Mouse (Mus musculus): ENCODE measurements around the gene Tmem159. TPM values are rescaled to one million over a fixed set of nuclear protein-coding genes. Genes with fewer than 3 reads are reported as not detected.

The Tmem159 gene
- polyA plus RNA-seq, 1 experiment from 2014 or later: 40.4 TPM

- no peak overlapping the region for H3K4me2 ChIP-seq (replicated peaks; ENCODE audit: low read depth, low read length)
- H3K9ac ChIP-seq (replicated peaks; ENCODE audit: low read length): no peak overlapping the region
- WGBS: 17% methylated on average over 5 of the region's 5 CpGs
- no peaks in the 10 kb centered on the region for H3K36me3 ChIP-seq (ENCODE audit: insufficient read depth, low read length)
- H3K4me3 ChIP-seq (ENCODE audit: low read length): no peak overlapping the region
- H3K27me3 ChIP-seq (ENCODE audit: insufficient read depth, low read length): no peaks in the 10 kb centered on the region
- H3K27ac ChIP-seq (ENCODE audit: low read length): peak overlapping the region; percentile 70
- peaks cover 26% of the 10 kb centered on the region for H3K4me1 ChIP-seq (ENCODE audit: insufficient read depth, low read length)
- ATAC-seq (ENCODE audit: low FRiP score, low TSS enrichment): peak; percentile 52
- no peaks in the 10 kb centered on the region for H3K9me3 ChIP-seq (ENCODE audit: low read length)
Observed at GRCm38 (mm10) chr7:120126976-120127685, 25.0 kb downstream of the Tmem159 start.

DNA sequence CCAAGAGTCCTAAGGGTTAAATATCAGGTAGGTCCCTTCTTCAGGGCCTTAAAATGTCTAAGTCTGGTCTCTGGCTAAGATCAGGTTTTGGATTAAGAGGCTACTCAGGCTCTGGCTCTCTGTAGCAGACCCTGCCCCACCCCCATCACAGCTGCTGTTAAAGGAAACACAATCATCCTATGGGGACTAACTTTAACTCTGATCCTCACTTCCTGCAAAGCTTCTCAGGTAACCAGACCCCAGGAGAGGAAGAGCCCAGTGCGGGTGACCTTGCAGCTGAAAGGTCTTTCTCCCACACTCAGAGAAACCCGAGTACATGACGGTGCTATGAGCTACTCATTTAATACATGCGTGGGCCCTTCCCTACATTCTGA is 25.5 kb downstream of the Tmem159 start:
- 18% methylated on average over 4 of the region's 4 CpGs for WGBS
- peak overlapping the region; percentile 70 for H3K27ac ChIP-seq (ENCODE audit: low read length)
- no peak overlapping the region for H3K4me3 ChIP-seq (ENCODE audit: low read length)
- peaks cover 26% of the 10 kb centered on the region for H3K4me1 ChIP-seq (ENCODE audit: insufficient read depth, low read length)
- no peak overlapping the region for H3K4me2 ChIP-seq (replicated peaks; ENCODE audit: low read depth, low read length)
- H3K9me3 ChIP-seq (ENCODE audit: low read length): no peaks in the 10 kb centered on the region
- ATAC-seq (ENCODE audit: low FRiP score, low TSS enrichment): peak; percentile 79
- H3K9ac ChIP-seq (replicated peaks; ENCODE audit: low read length): no peak overlapping the region
- H3K27me3 ChIP-seq (ENCODE audit: insufficient read depth, low read length): no peaks in the 10 kb centered on the region
- no peaks in the 10 kb centered on the region for H3K36me3 ChIP-seq (ENCODE audit: insufficient read depth, low read length)

DNA sequence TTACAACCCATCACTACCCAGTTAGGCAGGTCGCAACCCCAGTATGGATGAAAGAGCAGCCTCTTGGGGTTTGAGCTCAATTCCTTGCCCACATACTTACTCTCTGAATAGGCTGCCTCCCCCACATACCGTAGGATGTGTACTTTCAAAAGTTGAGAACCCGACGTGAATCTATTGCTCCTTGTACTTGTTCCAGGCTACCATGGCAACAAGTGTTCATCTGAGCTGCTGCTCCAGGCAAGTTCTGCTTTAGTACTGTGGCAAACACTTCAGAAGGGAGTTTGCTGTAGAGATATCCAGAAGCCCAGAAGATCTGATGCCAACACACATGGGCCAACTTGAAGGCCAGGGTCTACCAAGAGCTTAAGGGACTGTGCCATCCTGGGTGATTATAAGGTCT is 26.8 kb downstream of the Tmem159 start:
- H3K27ac ChIP-seq (ENCODE audit: low read length): peak overlapping the region; percentile 67
- 44% methylated on average over 4 of the region's 4 CpGs for WGBS

GRCm38 (mm10) chr7:120142743-120143142 is 40.6 kb downstream of the Tmem159 start:
- Histone ChIP-seq H3K4me3 (ENCODE audit: low read length) (no peak overlapping the region), H3K4me1 (ENCODE audit: insufficient read depth, low read length) (no peaks in the 10 kb centered on the region), H3K27me3 (ENCODE audit: insufficient read depth, low read length) (no peaks in the 10 kb centered on the region), H3K4me2 (replicated peaks; ENCODE audit: low read depth, low read length) (no peak overlapping the region), H3K36me3 (ENCODE audit: insufficient read depth, low read length) (no peaks in the 10 kb centered on the region), H3K9ac (replicated peaks; ENCODE audit: low read length) (no peak overlapping the region), H3K27ac (ENCODE audit: low read length) (no peak overlapping the region), H3K9me3 (ENCODE audit: low read length) (no peaks in the 10 kb centered on the region)
- WGBS: 89% methylated on average over 1 of the region's 1 CpGs
- ATAC-seq (ENCODE audit: low FRiP score, low TSS enrichment): no peak

More for the DNA sequence above, 26.8 kb downstream of the Tmem159 start:
- Histone ChIP-seq H3K4me3 (ENCODE audit: low read length) (no peak overlapping the region), H3K9ac (replicated peaks; ENCODE audit: low read length) (no peak overlapping the region), H3K36me3 (ENCODE audit: insufficient read depth, low read length) (no peaks in the 10 kb centered on the region), H3K9me3 (ENCODE audit: low read length) (no peaks in the 10 kb centered on the region), H3K4me2 (replicated peaks; ENCODE audit: low read depth, low read length) (no peak overlapping the region), H3K27me3 (ENCODE audit: insufficient read depth, low read length) (no peaks in the 10 kb centered on the region), H3K4me1 (ENCODE audit: insufficient read depth, low read length) (peaks cover 26% of the 10 kb centered on the region)
- no peak for ATAC-seq (ENCODE audit: low FRiP score, low TSS enrichment)

GRCm38 (mm10) chr7:120145191-120145590 is 43.0 kb downstream of the Tmem159 start, which contains the start of gene Zp2:
Zp2 (minus strand) TSS chr7:120145291.
- no peak for ATAC-seq (ENCODE audit: low FRiP score, low TSS enrichment)
- no peaks in the 10 kb centered on the region for H3K4me1 ChIP-seq (ENCODE audit: insufficient read depth, low read length)
- 80% methylated on average over 9 of the region's 9 CpGs for WGBS

DNA sequence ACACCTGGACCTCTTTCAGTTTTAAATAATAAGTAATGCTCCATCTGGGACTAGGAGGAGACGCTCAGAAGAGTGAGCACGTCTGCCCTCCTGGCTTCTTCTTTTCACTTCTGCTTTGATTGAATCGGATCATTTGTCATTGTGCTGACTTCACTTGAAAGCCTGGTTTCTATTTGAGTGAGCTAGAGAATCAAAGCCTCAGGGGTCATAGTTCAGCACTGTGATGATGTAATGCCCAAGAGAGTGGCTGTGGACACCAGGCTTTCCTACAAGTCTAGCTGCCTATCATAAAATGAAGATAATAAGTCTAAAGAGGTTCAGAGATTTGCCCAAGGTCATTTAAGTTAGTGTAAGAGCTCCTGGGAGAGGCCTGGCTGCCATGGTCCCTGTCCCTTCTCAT is 48.1 kb downstream of the Tmem159 start:
- H3K4me2 ChIP-seq (replicated peaks; ENCODE audit: low read depth, low read length): no peak overlapping the region
- H3K4me1 ChIP-seq (ENCODE audit: insufficient read depth, low read length): no peaks in the 10 kb centered on the region
- no peaks in the 10 kb centered on the region for H3K27me3 ChIP-seq (ENCODE audit: insufficient read depth, low read length)
- H3K9me3 ChIP-seq (ENCODE audit: low read length): no peaks in the 10 kb centered on the region
- no peak for ATAC-seq (ENCODE audit: low FRiP score, low TSS enrichment)
- H3K9ac ChIP-seq (replicated peaks; ENCODE audit: low read length): no peak overlapping the region
- no peak overlapping the region for H3K27ac ChIP-seq (ENCODE audit: low read length)
- 30% methylated on average over 3 of the region's 3 CpGs for WGBS
- H3K36me3 ChIP-seq (ENCODE audit: insufficient read depth, low read length): no peaks in the 10 kb centered on the region
- no peak overlapping the region for H3K4me3 ChIP-seq (ENCODE audit: low read length)

More at GRCm38 (mm10) chr7:120145191-120145590, 43.0 kb downstream of the Tmem159 start, which contains the start of gene Zp2:
- no peak within 1 kb of the TSS for H3K9ac ChIP-seq (replicated peaks; ENCODE audit: low read length)
- H3K27ac ChIP-seq (ENCODE audit: low read length): no peak within 1 kb of the TSS
- H3K4me3 ChIP-seq (ENCODE audit: low read length): no peak within 1 kb of the TSS
- no peak within 1 kb of the TSS for H3K4me2 ChIP-seq (replicated peaks; ENCODE audit: low read depth, low read length)
- H3K9me3 ChIP-seq (ENCODE audit: low read length): no peaks in the 10 kb centered on the region
- H3K27me3 ChIP-seq (ENCODE audit: insufficient read depth, low read length): no peaks in the 10 kb centered on the region
- H3K36me3 ChIP-seq (ENCODE audit: insufficient read depth, low read length): no peaks in the 10 kb centered on the region

DNA sequence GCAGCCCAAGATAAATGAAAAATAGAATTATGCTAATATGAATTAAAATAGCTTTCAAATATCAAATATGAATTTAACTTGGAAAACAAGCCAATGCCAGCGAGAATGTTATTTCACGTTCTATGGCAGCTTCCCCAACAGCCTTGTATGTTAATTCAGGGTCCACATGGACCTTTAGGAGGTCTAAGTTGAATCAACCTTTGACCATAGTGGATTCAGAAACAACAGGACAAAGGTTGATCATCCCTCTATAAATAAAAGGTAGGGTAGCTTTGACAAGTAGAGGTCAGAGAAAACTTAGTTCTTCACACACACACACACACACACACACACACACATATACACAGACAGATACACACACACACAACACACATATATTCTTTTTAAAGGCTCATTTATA is 48.7 kb downstream of the Tmem159 start:
- no peak for ATAC-seq (ENCODE audit: low FRiP score, low TSS enrichment)
- Histone ChIP-seq H3K27me3 (ENCODE audit: insufficient read depth, low read length) (no peaks in the 10 kb centered on the region), H3K4me3 (ENCODE audit: low read length) (no peak overlapping the region), H3K4me2 (replicated peaks; ENCODE audit: low read depth, low read length) (no peak overlapping the region), H3K4me1 (ENCODE audit: insufficient read depth, low read length) (no peaks in the 10 kb centered on the region), H3K9ac (replicated peaks; ENCODE audit: low read length) (no peak overlapping the region), H3K36me3 (ENCODE audit: insufficient read depth, low read length) (no peaks in the 10 kb centered on the region), H3K27ac (ENCODE audit: low read length) (no peak overlapping the region), H3K9me3 (ENCODE audit: low read length) (no peaks in the 10 kb centered on the region)
- 76% methylated on average over 2 of the region's 2 CpGs for WGBS

DNA sequence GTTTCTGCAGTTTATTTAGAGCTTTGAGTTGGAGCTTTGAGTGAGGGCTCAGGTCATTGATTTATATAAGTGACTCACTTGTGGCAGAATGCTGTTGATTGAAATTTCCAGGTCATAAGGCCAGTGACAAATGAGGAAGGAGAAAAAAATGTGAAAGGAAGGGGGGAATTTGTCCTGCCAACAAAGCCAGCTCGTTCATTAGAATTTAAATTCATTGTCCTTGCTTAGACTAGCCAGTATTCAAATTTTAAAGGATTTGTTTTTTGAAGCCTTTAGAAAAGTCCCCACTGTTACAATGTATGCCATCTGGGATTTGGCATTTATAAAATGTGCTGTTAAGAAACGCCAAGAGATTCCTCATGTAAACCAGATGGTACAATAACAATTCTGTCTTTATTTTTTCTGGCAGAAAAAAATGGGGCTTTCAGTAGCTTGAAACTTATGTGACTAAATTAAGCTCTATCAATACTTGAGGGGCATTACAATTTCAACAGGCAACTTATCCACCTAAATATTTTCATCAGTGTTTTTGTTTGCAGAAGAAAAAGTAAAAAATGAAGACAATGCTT is 54.8 kb downstream of the Tmem159 start:
- no peak overlapping the region for H3K27ac ChIP-seq (ENCODE audit: low read length)
- 45% methylated on average over 2 of the region's 2 CpGs for WGBS
- ATAC-seq (ENCODE audit: low FRiP score, low TSS enrichment): no peak
- H3K4me3 ChIP-seq (ENCODE audit: low read length): no peak overlapping the region
- no peak overlapping the region for H3K9ac ChIP-seq (replicated peaks; ENCODE audit: low read length)
- H3K9me3 ChIP-seq (ENCODE audit: low read length): no peaks in the 10 kb centered on the region
- 0 out of 2 replicates have a peak, but pooled peaks cover 3% of the 10 kb centered on the region for H3K4me1 ChIP-seq (ENCODE audit: insufficient read depth, low read length)
- no peak overlapping the region for H3K4me2 ChIP-seq (replicated peaks; ENCODE audit: low read depth, low read length)
- H3K27me3 ChIP-seq (ENCODE audit: insufficient read depth, low read length): no peaks in the 10 kb centered on the region
- no peaks in the 10 kb centered on the region for H3K36me3 ChIP-seq (ENCODE audit: insufficient read depth, low read length)

DNA sequence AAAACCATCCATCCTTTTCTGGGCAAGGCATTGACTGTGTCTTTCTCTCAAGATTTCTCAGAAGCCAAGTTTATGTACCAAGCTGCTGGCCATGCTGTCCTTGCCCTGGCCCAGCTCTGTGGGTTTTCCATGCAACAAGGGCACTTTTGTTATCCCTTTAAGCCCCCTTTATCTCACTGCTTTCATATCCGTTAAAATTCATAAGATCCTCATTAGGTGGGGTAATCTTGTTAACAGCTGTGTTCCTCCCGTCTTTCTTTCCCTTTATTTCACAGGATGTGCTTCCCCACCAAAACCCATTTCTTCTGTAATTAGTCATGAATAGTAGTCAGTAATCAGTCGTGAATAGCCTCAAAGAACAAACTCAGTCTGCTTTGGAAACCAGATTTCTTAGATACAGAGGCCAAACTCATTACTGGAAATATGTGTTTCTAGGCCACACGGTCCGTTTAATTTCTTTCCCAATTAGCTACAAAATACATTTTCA is 55.5 kb downstream of the Tmem159 start:
- no peak overlapping the region for H3K4me2 ChIP-seq (replicated peaks; ENCODE audit: low read depth, low read length)
- H3K4me3 ChIP-seq (ENCODE audit: low read length): no peak overlapping the region
- H3K27me3 ChIP-seq (ENCODE audit: insufficient read depth, low read length): no peaks in the 10 kb centered on the region
- H3K36me3 ChIP-seq (ENCODE audit: insufficient read depth, low read length): no peaks in the 10 kb centered on the region
- ATAC-seq (ENCODE audit: low FRiP score, low TSS enrichment): no peak
- H3K27ac ChIP-seq (ENCODE audit: low read length): no peak overlapping the region
- H3K4me1 ChIP-seq (ENCODE audit: insufficient read depth, low read length): 0 out of 2 replicates have a peak, but pooled peaks cover 3% of the 10 kb centered on the region
- 55% methylated on average over 5 of the region's 5 CpGs for WGBS
- H3K9ac ChIP-seq (replicated peaks; ENCODE audit: low read length): no peak overlapping the region
- H3K9me3 ChIP-seq (ENCODE audit: low read length): no peaks in the 10 kb centered on the region

- H3K4me3 ChIP-seq (ENCODE audit: low read length): no peak overlapping the region
- 0 out of 2 replicates have a peak, but pooled peaks cover 3% of the 10 kb centered on the region for H3K4me1 ChIP-seq (ENCODE audit: insufficient read depth, low read length)
- H3K4me2 ChIP-seq (replicated peaks; ENCODE audit: low read depth, low read length): no peak overlapping the region
- no peaks in the 10 kb centered on the region for H3K27me3 ChIP-seq (ENCODE audit: insufficient read depth, low read length)
- no peak overlapping the region for H3K9ac ChIP-seq (replicated peaks; ENCODE audit: low read length)
- ATAC-seq (ENCODE audit: low FRiP score, low TSS enrichment): no peak
- H3K36me3 ChIP-seq (ENCODE audit: insufficient read depth, low read length): no peaks in the 10 kb centered on the region
- no peaks in the 10 kb centered on the region for H3K9me3 ChIP-seq (ENCODE audit: low read length)
- WGBS: 47% methylated on average over 4 of the region's 4 CpGs
- H3K27ac ChIP-seq (ENCODE audit: low read length): no peak overlapping the region
Observed at GRCm38 (mm10) chr7:120158121-120158613, 56.0 kb downstream of the Tmem159 start.

All from kidney, embryonic 16.5 days (tissue).